Mouse (Mus musculus) midbrain, embryonic 15.5 days (tissue): ENCODE data around the gene Atp6v1g1. TPM values are rescaled to one million over a fixed set of nuclear protein-coding genes. Genes with fewer than 3 reads are reported as not detected.

Source experiments
- ATAC-seq: fragments of 200-750 bp; cut with Nextera tagmentation; replicated peaks from 2 replicates; pipeline ENCODE4 v1.8.0; 2017; ENCODE audit warnings: moderate TSS enrichment
- H3K27ac ChIP-seq: fragments of 300-500 bp; sonication (generic); 2 replicates; pipeline ENCODE4 v1.5.1; 2015; ENCODE audit warnings: mild to moderate bottlenecking, inconsistent platforms
- H3K27me3 ChIP-seq: fragments of 300-500 bp; sonication (generic); replicated peaks from 2 replicates; pipeline ENCODE4 v1.6.1; 2015; ENCODE audit warnings: inconsistent platforms
- H3K36me3 ChIP-seq: fragments of 300-500 bp; sonication (generic); replicated peaks from 2 replicates; pipeline ENCODE4 v1.6.1; 2015; ENCODE audit warnings: inconsistent platforms
- H3K4me1 ChIP-seq: fragments of 300-500 bp; sonication (generic); 2 replicates; pipeline ENCODE4 v1.6.1; 2015; ENCODE audit warnings: inconsistent platforms
- H3K4me2 ChIP-seq: fragments of 300-500 bp; sonication (generic); 2 replicates; pipeline ENCODE4 v1.6.1; 2015; ENCODE audit warnings: inconsistent platforms, mild to moderate bottlenecking, moderate library complexity
- H3K4me3 ChIP-seq: fragments of 300-500 bp; sonication (generic); 2 replicates; pipeline ENCODE4 v1.5.1; 2015; ENCODE audit warnings: mild to moderate bottlenecking, inconsistent platforms
- H3K9ac ChIP-seq: fragments of 300-500 bp; sonication (generic); 2 replicates; pipeline ENCODE4 v1.6.1; 2015; ENCODE audit warnings: mild to moderate bottlenecking, inconsistent platforms
- H3K9me3 ChIP-seq: fragments of 300-500 bp; sonication (generic); 2 replicates; pipeline ENCODE4 v1.6.1; 2016; ENCODE audit warnings: inconsistent platforms
- WGBS: fragments of 180-500 bp; shearing (Covaris S2); methylation state at CpG from one replicate; pipeline ENCODE4 v1.1.7; 2015; ENCODE audit warnings: mixed read lengths; 5-methylcytosine and 5-hydroxymethylcytosine counted together
- polyA plus RNA-seq: library from polyadenylated mRNA; unstranded; fragments of >200 nt; fragmentation: Nextera tagmentation; extraction: Ambion mirVana; gene quantifications from 2 replicates; pipeline ENCODE4 v1.2.1, GENCODE M21; 2015

The Atp6v1g1 gene
- polyA plus RNA-seq, 1 experiment from 2014 or later: 410 TPM

DNA sequence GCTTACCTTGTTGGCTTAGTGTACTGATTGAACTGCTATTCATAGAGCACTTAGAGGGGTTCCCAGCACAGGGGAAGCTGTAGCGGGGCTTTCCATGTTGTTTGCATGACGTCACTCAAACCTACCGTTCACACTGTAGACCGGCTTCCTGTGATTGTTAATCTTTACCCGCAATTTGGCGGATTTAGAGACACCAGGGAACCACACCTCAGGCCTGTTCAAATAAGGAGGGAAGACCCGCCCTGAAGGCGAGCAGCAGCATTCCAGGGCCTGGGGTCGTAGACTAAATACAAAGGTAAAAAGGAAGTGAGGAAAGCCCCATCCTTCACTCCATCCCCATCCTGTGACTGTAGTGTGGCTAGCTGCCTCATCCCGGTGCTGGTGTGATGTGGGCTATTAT is 50.7 kb downstream of the Atp6v1g1 start:
- ATAC-seq: no peak
- Histone ChIP-seq H3K4me2 (no peak overlapping the region), H3K36me3 (no peaks in the 10 kb centered on the region), H3K9ac (no peak overlapping the region), H3K27ac (no peak overlapping the region), H3K27me3 (no peaks in the 10 kb centered on the region), H3K9me3 (no peaks in the 10 kb centered on the region), H3K4me3 (no peak overlapping the region), H3K4me1 (no peaks in the 10 kb centered on the region)
- WGBS: 84% methylated on average over 10 of the region's 10 CpGs

DNA sequence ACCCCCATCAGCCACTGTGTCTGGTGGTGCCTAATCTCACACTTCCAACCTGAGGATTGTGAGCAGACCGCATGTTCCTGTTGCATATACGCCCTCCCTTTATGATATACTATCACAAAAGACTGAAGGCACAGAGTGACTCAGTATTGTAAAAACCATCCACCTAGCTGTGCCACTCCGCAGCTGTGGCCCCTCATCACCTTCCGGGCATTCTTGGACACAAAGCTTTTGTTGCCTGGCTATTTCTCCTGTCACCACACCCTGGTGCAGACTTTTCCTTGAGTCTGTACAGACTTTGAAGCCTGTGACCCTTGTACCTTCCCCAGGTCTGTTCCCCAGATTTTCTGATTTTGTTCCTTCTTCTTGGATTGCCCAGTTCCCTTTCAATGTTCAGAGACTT is 51.4 kb downstream of the Atp6v1g1 start:
- Histone ChIP-seq H3K4me2 (no peak overlapping the region), H3K9me3 (no peaks in the 10 kb centered on the region), H3K9ac (no peak overlapping the region), H3K27ac (no peak overlapping the region), H3K36me3 (no peaks in the 10 kb centered on the region), H3K4me1 (no peaks in the 10 kb centered on the region), H3K4me3 (no peak overlapping the region), H3K27me3 (no peaks in the 10 kb centered on the region)
- ATAC-seq: no peak
- 96% methylated on average over 4 of the region's 4 CpGs for WGBS

Other genes with a start within 250 kb of the Atp6v1g1 start
- not detected in 2 replicates for gene Orm1, start 200.2 kb upstream of the Atp6v1g1 start, polyA plus RNA-seq
- not detected in 2 replicates for gene Orm3, start 188.6 kb upstream of the Atp6v1g1 start, polyA plus RNA-seq
- gene Orm2, start 182.3 kb upstream of the Atp6v1g1 start, polyA plus RNA-seq: not detected in 2 replicates
- 7.0 and 7.7 TPM in 2 replicates for gene Akna, start 141.4 kb upstream of the Atp6v1g1 start, polyA plus RNA-seq
- gene Whrn, start 48.8 kb upstream of the Atp6v1g1 start, polyA plus RNA-seq: 6.5 and 7.5 TPM in 2 replicates
- 3.7 and 4.7 TPM in 2 replicates for gene Tmem268, start 14.0 kb downstream of the Atp6v1g1 start, polyA plus RNA-seq
- gene Gm11213, start 60.5 kb downstream of the Atp6v1g1 start, polyA plus RNA-seq: not detected in 2 replicates
- gene Tex48, start 77.7 kb downstream of the Atp6v1g1 start, polyA plus RNA-seq: not detected in 2 replicates
- not detected in 2 replicates for gene Gm11214, start 118.6 kb downstream of the Atp6v1g1 start, polyA plus RNA-seq
- 0.05 TPM in 1 of 2 replicates, not detected in the other for gene Tnfsf15, start 200.3 kb downstream of the Atp6v1g1 start, polyA plus RNA-seq